Mouse (Mus musculus) kidney, postnatal 0 days (tissue): Measurements from ENCODE around the gene Il2rg. TPM values are rescaled to one million over a fixed set of nuclear protein-coding genes. Genes with fewer than 3 reads are reported as not detected.

Experiments used
- ATAC-seq: fragments of 200-750 bp; cut with Nextera tagmentation; replicated peaks from 2 replicates; pipeline ENCODE4 v1.8.0; 2017; ENCODE audit warnings: low read depth, moderate number of reproducible peaks, moderate TSS enrichment, moderate library complexity; ENCODE audit not compliant: low FRiP score
- DNase-seq: peaks from one replicate; pipeline ENCODE4 v3.0.0-alpha.2; 2016; ENCODE audit warnings: low spot score
- H3K27ac ChIP-seq: fragments of 300-500 bp; sonication (generic); 2 replicates; pipeline ENCODE4 v1.5.1; 2014; ENCODE audit warnings: mild to moderate bottlenecking
- H3K27me3 ChIP-seq: fragments of 300-500 bp; sonication (generic); 2 replicates; pipeline ENCODE4 v1.6.1; 2014; ENCODE audit warnings: low read length, mixed read lengths; ENCODE audit not compliant: insufficient read depth
- H3K36me3 ChIP-seq: fragments of 300-500 bp; sonication (generic); 2 replicates; pipeline ENCODE4 v1.6.1; 2014; ENCODE audit warnings: low read length, mixed read lengths; ENCODE audit not compliant: insufficient read depth
- H3K4me1 ChIP-seq: fragments of 300-500 bp; sonication (generic); replicated peaks from 2 replicates; pipeline ENCODE4 v1.6.1; 2014; ENCODE audit warnings: antibody characterized with exemption, low read length, mixed read lengths; ENCODE audit not compliant: insufficient read depth
- H3K4me2 ChIP-seq: fragments of 300-500 bp; sonication (generic); 2 replicates; pipeline ENCODE4 v1.6.1; 2014; ENCODE audit warnings: mild to moderate bottlenecking, low read length, moderate library complexity, mixed read lengths
- H3K4me3 ChIP-seq: fragments of 300-500 bp; sonication (generic); replicated peaks from 2 replicates; pipeline ENCODE4 v1.5.1; 2014; ENCODE audit warnings: low read depth, low read length
- H3K9ac ChIP-seq: fragments of 300-500 bp; sonication (generic); 2 replicates; pipeline ENCODE4 v1.6.1; 2014; ENCODE audit warnings: low read depth, low read length
- H3K9me3 ChIP-seq: fragments of 300-500 bp; sonication (generic); replicated peaks from 2 replicates; pipeline ENCODE4 v1.6.1; 2016; ENCODE audit warnings: low read length, inconsistent platforms, mixed read lengths
- CTCF ChIP-seq: IDR thresholded peaks from 2 replicates; pipeline ENCODE4 v1.5.1; 2016; ENCODE audit warnings: antibody characterized with exemption, low read depth, mild to moderate bottlenecking, moderate library complexity
- WGBS: fragments of 180-500 bp; shearing (Covaris S2); extraction: QIAGEN DNeasy Blood & Tissue Kit; methylation state at CpG from one replicate; pipeline ENCODE4 v1.1.7; 2014; 5-methylcytosine and 5-hydroxymethylcytosine counted together
- polyA plus RNA-seq: library from polyadenylated mRNA; unstranded; fragments of >200 nt; fragmentation: Nextera tagmentation; extraction: Ambion mirVana; gene quantifications from 2 replicates; pipeline ENCODE4 v1.2.1, GENCODE M21; 2015

Gene Il2rg
- polyA plus RNA-seq, 1 experiment from 2014 or later = 18.7 TPM

GRCm38 (mm10) chrX:101245011-101245410 is 23.0 kb downstream of the Il2rg start:
- Histone ChIP-seq H3K9me3 (no peaks in the 10 kb centered on the region), H3K4me1 (no peaks in the 10 kb centered on the region), H3K27ac (no peak overlapping the region), H3K4me2 (no peak overlapping the region), H3K4me3 (no peak overlapping the region), H3K9ac (no peak overlapping the region), H3K27me3 (no peaks in the 10 kb centered on the region), H3K36me3 (no peaks in the 10 kb centered on the region)
- no peak for DNase-seq
- 22% methylated on average over 1 of the region's 1 CpGs for WGBS
- ATAC-seq = no peak
- no peak for TF ChIP-seq CTCF

GRCm38 (mm10) chrX:101222796-101223162 is 45.3 kb downstream of the Il2rg start:
- 41% methylated on average over 7 of the region's 7 CpGs for WGBS
- H3K9me3 ChIP-seq = no peaks in the 10 kb centered on the region
- H3K27me3 ChIP-seq = no peaks in the 10 kb centered on the region
- H3K36me3 ChIP-seq = no peaks in the 10 kb centered on the region
- H3K27ac ChIP-seq = 0 out of 2 replicates have a peak overlapping the region, but pooled peaks have one; percentile 25
- H3K9ac ChIP-seq = no peak overlapping the region
- peak overlapping the region; percentile 52 for H3K4me3 ChIP-seq
- DNase-seq = no peak
- TF ChIP-seq CTCF = no peak
- H3K4me1 ChIP-seq = no peaks in the 10 kb centered on the region
- ATAC-seq = no peak
- H3K4me2 ChIP-seq = peak overlapping the region; percentile 56

- Histone ChIP-seq H3K27ac (peak within 1 kb of the TSS; percentile 47), H3K9ac (peak within 1 kb of the TSS; percentile 53), H3K27me3 (no peaks in the 10 kb centered on the region), H3K4me1 (no peaks in the 10 kb centered on the region), H3K36me3 (no peaks in the 10 kb centered on the region), H3K4me2 (peak within 1 kb of the TSS; percentile 56), H3K4me3 (peak within 1 kb of the TSS; percentile 52), H3K9me3 (no peaks in the 10 kb centered on the region)
- whole genome bisulfite sequencing = 31% methylated on average over 55 of the region's 55 CpGs
- DNase-seq = peak; percentile 90
- ATAC-seq = peak; percentile 97
- TF ChIP-seq CTCF = no peak
These were observed 45.9 kb downstream of the Il2rg start, which contains the start of gene Snx12 for GRCm38 (mm10) chrX:101221834-101222795. Snx12 (minus strand) TSS chrX:101222563.

Other genes with a start within 250 kb of the Il2rg start
- gene Tex11, start 208.6 kb downstream of the Il2rg start, polyA plus RNA-seq = not detected in 2 replicates
- 1.6 TPM in 2 replicates for gene Slc7a3, start 182.2 kb downstream of the Il2rg start, polyA plus RNA-seq
- 46.7 and 48.8 TPM in 2 replicates for gene Snx12, start 45.7 kb downstream of the Il2rg start, polyA plus RNA-seq
- gene Foxo4, start 13.7 kb downstream of the Il2rg start, polyA plus RNA-seq = 2.8 and 2.9 TPM in 2 replicates
- not detected in 2 replicates for gene Gm614, start 4.3 kb downstream of the Il2rg start, polyA plus RNA-seq
- not detected in 2 replicates for gene Gm20489, start 768 bp upstream of the Il2rg start, polyA plus RNA-seq
- 19.8 and 21.1 TPM in 2 replicates for gene Med12, start 5.8 kb upstream of the Il2rg start, polyA plus RNA-seq
- 1.7 and 2.8 TPM in 2 replicates for gene Nlgn3, start 30.9 kb upstream of the Il2rg start, polyA plus RNA-seq
- 49.8 and 52.9 TPM in 2 replicates for gene Gjb1, start 108.1 kb upstream of the Il2rg start, polyA plus RNA-seq
- 16.9 and 19.1 TPM in 2 replicates for gene Zmym3, start 152.6 kb upstream of the Il2rg start, polyA plus RNA-seq
- gene Nono, start 161.1 kb upstream of the Il2rg start, polyA plus RNA-seq = 265 and 282 TPM in 2 replicates
- gene Itgb1bp2, start 180.8 kb upstream of the Il2rg start, polyA plus RNA-seq = 0.34 and 0.79 TPM in 2 replicates